Mouse (Mus musculus) left cerebral cortex, postnatal 14 days (tissue): ENCODE measurements at regions not wholly inside any gene's neighbourhood (a gene's known extent, or its start where the extent isn't known, plus 50 kb on each side); places are given as distances from the start of the nearest gene placed in this dataset.
"Not testable (repeated sequence)": the region's sequence is repeated elsewhere in the genome, so short reads cannot be mapped to it uniquely, and the experiment has no call there.

Experiments used
- DNase-seq, 2 experiments: peaks; one replicate each; pipeline ENCODE4 v3.0.0; 2021 to 2022; ENCODE audit warnings: low spot score in 2 of 2, mixed read lengths in 1 of 2
- intact Hi-C: fragments of 180-260 bp; cut with DNase I; formaldehyde crosslinking; loops from one replicate; pipeline ENCODE4 v1.15.1; 2025

GRCm38 (mm10) chr9:4234796-4235195 lies 74.5 kb downstream of the Aasdhppt start:
- DNase-seq, result no peak
- intact Hi-C loops, result no loop called here

DNA sequence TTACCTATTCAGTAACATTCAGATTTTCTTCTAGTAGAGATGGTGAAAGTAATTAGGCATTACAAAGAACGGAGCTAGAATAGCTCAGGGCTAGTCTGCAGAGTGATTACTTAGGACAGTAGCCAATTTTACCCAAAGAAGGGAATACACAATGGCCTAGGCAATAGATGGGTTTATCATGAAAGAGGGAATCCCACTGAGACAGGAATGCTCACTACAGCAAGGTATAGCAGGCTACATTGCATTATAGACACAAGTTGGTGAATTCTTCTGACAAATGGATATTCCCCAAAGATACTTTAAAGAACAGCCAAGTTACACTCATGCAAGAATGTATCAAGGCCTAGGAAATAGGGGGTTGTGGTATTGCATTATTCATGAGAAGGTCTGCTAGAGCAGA lies 94.7 kb downstream of the Aasdhppt start:
- intact Hi-C loops, DNase-seq: not testable (repeated sequence)

GRCm38 (mm10) chr9:4209987-4210476 lies 99.2 kb downstream of the Aasdhppt start:
- DNase-seq, result no peak
- intact Hi-C loops, result no loop called here

GRCm38 (mm10) chr9:4192737-4193136 lies 116.5 kb downstream of the Aasdhppt start:
- DNase-seq, result not testable (repeated sequence)

GRCm38 (mm10) chr9:4156011-4156410 lies 153.3 kb downstream of the Aasdhppt start:
- intact Hi-C loops, DNase-seq: not testable (repeated sequence)

More at GRCm38 (mm10) chr9:4192737-4193136, 116.5 kb downstream of the Aasdhppt start:
- intact Hi-C loops, result not testable (repeated sequence)

GRCm38 (mm10) chr9:4138829-4139228 lies 170.4 kb downstream of the Aasdhppt start:
- DNase-seq, intact Hi-C loops: not testable (repeated sequence)

GRCm38 (mm10) chr9:4092518-4092917 lies 216.8 kb downstream of the Aasdhppt start:
- no peak for DNase-seq
- intact Hi-C loops, result no loop called here

GRCm38 (mm10) chr9:4082668-4083067 lies 226.6 kb downstream of the Aasdhppt start:
- DNase-seq, intact Hi-C loops: not testable (repeated sequence)

GRCm38 (mm10) chr9:4061037-4061436 lies 248.2 kb downstream of the Aasdhppt start:
- peak; percentile 19 to 28 for DNase-seq
- intact Hi-C loops, result no loop called here

GRCm38 (mm10) chr9:4048749-4049148 lies 260.5 kb downstream of the Aasdhppt start:
- no peak for DNase-seq
- intact Hi-C loops, result no loop called here

- DNase-seq, intact Hi-C loops: not testable (repeated sequence)
Observed at GRCm38 (mm10) chr9:4047654-4048053, 261.6 kb downstream of the Aasdhppt start.

DNA sequence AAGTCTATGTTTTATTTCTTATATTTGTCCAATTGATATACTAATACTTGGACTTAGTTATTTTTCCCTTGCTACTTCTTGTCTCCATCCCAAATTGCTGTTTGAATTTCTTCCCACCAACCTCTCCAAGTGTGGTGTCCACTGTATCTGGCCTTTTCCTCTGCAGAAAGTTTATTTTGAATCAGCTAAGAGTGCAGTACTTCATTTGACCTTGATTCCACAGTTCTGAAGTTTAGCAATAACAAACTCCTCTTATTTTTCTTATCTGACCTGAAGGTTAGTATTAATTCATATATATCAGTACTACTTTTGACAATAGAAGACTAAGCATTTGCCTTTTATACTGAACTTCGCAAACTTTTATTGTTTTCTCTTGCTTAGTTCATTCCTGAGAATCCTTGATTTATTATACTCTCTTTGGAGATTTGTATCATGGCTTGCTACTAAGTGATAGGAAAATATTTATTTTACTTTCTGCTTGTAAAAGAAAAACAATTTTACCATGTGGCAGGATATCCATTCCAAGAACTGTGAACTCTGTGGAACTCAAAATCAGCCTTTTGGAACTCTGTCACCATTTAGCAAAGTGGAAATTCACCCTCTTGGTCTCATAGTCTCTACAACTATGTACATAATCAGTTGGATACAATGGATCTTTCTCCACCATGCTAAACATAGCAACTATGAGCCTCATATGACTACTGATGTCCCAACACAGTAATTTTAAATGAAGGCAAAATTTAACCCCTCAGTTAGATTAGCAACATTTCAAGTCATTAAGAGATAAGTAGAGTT lies 268.2 kb downstream of the Aasdhppt start:
- no peak for DNase-seq
- intact Hi-C loops, result no loop called here

DNA sequence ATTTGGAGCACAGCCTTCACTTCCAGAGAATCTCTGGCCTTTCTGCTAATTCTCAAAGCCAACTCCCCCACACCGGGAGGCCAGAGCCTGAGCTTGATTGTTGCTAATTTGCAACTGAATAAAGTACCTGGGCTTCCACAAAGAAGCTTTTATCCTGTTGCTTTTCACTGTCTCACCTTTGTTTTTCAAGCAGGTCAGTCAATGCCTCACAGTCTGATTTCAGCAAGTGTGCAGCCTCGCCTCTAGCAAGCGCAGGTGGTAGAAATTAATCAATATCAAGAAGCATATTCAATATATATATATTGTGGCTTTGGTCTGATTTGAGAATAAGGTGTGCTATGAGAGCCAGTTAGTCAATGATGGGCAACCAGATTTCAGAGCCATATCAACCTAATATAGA lies 282.1 kb downstream of the Aasdhppt start:
- intact Hi-C loops, DNase-seq: not testable (repeated sequence)

- intact Hi-C loops, result no loop called here
- DNase-seq, result no peak
Observed at GRCm38 (mm10) chr9:4020093-4020492, 289.2 kb downstream of the Aasdhppt start.

DNA sequence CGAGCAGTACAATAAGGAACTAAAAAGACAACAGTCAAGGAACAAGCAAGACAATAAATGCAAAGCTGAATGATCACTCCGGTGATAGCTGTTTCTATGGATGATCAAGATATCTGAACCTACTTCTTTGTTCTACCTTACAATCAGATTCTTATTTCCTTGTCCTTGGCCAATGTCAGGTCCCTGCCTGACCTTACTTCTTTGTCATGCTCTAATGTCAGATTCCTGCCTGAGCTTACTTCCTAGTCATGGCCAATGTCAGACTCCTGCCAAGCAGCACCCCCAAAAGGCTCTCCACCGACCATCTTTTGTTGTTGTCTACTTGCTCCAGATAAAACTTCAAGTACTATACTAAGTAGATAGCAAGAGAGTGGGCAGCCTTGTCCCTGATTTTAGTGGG lies 312.6 kb downstream of the Aasdhppt start:
- intact Hi-C loops, result no loop called here
- no peak for DNase-seq

DNA sequence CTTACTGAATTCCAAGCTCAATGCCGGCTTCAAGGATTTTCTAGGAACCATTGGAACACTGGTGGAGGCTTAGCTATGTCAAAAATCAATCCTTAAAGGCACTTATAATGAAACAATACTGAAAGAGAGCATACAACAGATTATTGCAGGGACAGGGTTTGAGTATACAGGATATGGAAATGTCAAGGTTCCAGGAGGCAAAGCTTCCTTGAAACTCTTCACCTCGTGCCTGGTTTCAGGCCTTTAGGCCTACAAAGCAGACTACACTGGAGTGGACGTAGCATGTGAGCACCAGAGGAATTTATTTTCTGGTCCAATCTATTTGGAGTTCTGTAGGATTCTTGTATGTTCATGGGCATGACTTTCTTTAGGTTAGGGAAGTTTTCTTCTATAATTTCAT lies 320.9 kb downstream of the Aasdhppt start:
- intact Hi-C loops, DNase-seq: not testable (repeated sequence)

DNA sequence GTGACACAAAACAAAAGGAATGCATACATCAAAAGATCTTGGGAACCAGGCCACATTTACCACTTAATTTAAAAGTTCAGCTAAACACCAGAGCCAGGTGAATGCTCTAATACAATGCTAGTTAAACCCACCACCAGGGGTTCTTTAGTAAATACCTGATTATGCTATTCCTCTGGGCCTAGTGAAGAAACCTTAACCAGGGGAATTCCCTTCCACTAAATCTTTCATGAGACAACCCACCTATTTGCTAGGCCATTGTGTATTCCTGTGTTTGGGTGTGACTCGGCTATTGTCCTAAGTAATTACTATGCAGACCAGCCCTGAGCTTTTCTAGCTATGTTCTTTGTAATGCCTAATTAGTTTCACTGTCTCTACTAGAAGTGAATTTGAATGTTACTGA lies 321.3 kb downstream of the Aasdhppt start:
- DNase-seq, intact Hi-C loops: not testable (repeated sequence)
